Mouse (Mus musculus) spleen, postnatal 4 days (tissue): ENCODE results near the gene Casp14.

Source experiments
- DNase-seq, 2 experiments: peaks; one replicate each; pipeline ENCODE4 v3.0.0; 2022; ENCODE audit warnings: low spot score in 2 of 2

Gene Casp14

GRCm38 (mm10) chr10:78718056-78718455, at the start of gene Casp14:
Casp14 (minus strand) TSS chr10:78718294.
- DNase-seq, result peak in 1 of 2 experiments; percentile 15

- no peak for DNase-seq
Observed at GRCm38 (mm10) chr10:78765570-78765969, 47.5 kb upstream of the Casp14 start.

- DNase-seq, result peak in 1 of 2 experiments; percentile 65
Observed at GRCm38 (mm10) chr10:78756021-78756420, 37.9 kb upstream of the Casp14 start.

GRCm38 (mm10) chr10:78752452-78753191, 34.5 kb upstream of the Casp14 start, which contains the start of gene Ccdc105:
Ccdc105 (minus strand) TSS chr10:78753065.
- DNase-seq, result peak in 1 of 2 experiments; percentile 57

GRCm38 (mm10) chr10:78748946-78749345, 30.9 kb upstream of the Casp14 start:
- DNase-seq, result no peak

- DNase-seq, result no peak
Observed at GRCm38 (mm10) chr10:78748161-78748560, 30.1 kb upstream of the Casp14 start.

- no peak for DNase-seq
Observed at GRCm38 (mm10) chr10:78747035-78747721, 29.1 kb upstream of the Casp14 start.

- no peak for DNase-seq
Observed at GRCm38 (mm10) chr10:78745453-78746232, 27.5 kb upstream of the Casp14 start.

- DNase-seq, result no peak
Observed at GRCm38 (mm10) chr10:78743721-78744120, 25.6 kb upstream of the Casp14 start.

- DNase-seq, result no peak
Observed at GRCm38 (mm10) chr10:78739821-78740220, 21.7 kb upstream of the Casp14 start.

- DNase-seq, result no peak
Observed at GRCm38 (mm10) chr10:78727876-78728275, 9.8 kb upstream of the Casp14 start.

GRCm38 (mm10) chr10:78727035-78727434, 8.9 kb upstream of the Casp14 start:
- DNase-seq, result no peak

GRCm38 (mm10) chr10:78723416-78723815, 5.3 kb upstream of the Casp14 start:
- DNase-seq, result no peak

GRCm38 (mm10) chr10:78722654-78723053, 4.6 kb upstream of the Casp14 start:
- DNase-seq, result no peak

- DNase-seq, result no peak
Observed at GRCm38 (mm10) chr10:78722036-78722435, 3.9 kb upstream of the Casp14 start.

GRCm38 (mm10) chr10:78716231-78716630, 1.9 kb downstream of the Casp14 start:
- DNase-seq, result no peak

- DNase-seq, result no peak
Observed at GRCm38 (mm10) chr10:78715156-78715555, 2.9 kb downstream of the Casp14 start.

GRCm38 (mm10) chr10:78714129-78714528, 4.0 kb downstream of the Casp14 start:
- no peak for DNase-seq

- no peak for DNase-seq
Observed at GRCm38 (mm10) chr10:78710706-78711105, 7.4 kb downstream of the Casp14 start.

- DNase-seq, result no peak
Observed at GRCm38 (mm10) chr10:78700881-78701280, 17.2 kb downstream of the Casp14 start.

GRCm38 (mm10) chr10:78689973-78690372, 28.1 kb downstream of the Casp14 start:
- no peak for DNase-seq

GRCm38 (mm10) chr10:78686995-78687577, 31.0 kb downstream of the Casp14 start:
- no peak for DNase-seq
